Mouse (Mus musculus) heart, postnatal 36 days (tissue): ENCODE results near the gene Dhcr24. TPM values are rescaled to one million over a fixed set of nuclear protein-coding genes. Genes with fewer than 3 reads are reported as not detected.
A peak's percentile ranks its signal among the peaks of the same experiment; 100 is the strongest.

Experiments
- DNase-seq, 2 experiments: peaks; one replicate each; pipeline ENCODE4 v3.0.0; 2021 to 2022
- intact Hi-C: fragments of 180-260 bp; cut with DNase I; formaldehyde crosslinking; loops from one replicate; pipeline ENCODE4 v1.15.1; 2025
- total RNA-seq, 2 experiments: library from RNA; stranded (reverse); gene quantifications; 2 replicates each; pipeline ENCODE4 v1.2.3; 2021

The Dhcr24 gene
- total RNA-seq, 2 experiments from 2014 or later: 1.4 to 2.3 TPM

- intact Hi-C loops: no loop called here
- DNase-seq: no peak
Observed at GRCm38 (mm10) chr4:106559343-106560212, 1.3 kb upstream of the Dhcr24 start.

GRCm38 (mm10) chr4:106560213-106560845, 509 bp upstream of the Dhcr24 start:
- no peak for DNase-seq
- intact Hi-C loops: no loop called here

GRCm38 (mm10) chr4:106562006-106562405, 1.2 kb downstream of the Dhcr24 start:
- intact Hi-C loops: no loop called here
- DNase-seq: no peak

GRCm38 (mm10) chr4:106562837-106563790, 2.3 kb downstream of the Dhcr24 start:
- no peak for DNase-seq
- intact Hi-C loops: no loop called here

- DNase-seq: no peak
- intact Hi-C loops: no loop called here
Observed at GRCm38 (mm10) chr4:106564161-106564560, 3.3 kb downstream of the Dhcr24 start.

- DNase-seq: no peak
- intact Hi-C loops: no loop called here
Observed at GRCm38 (mm10) chr4:106569680-106570079, 8.8 kb downstream of the Dhcr24 start.

- DNase-seq: no peak
- intact Hi-C loops: no loop called here
Observed at GRCm38 (mm10) chr4:106571081-106571724, 10.4 kb downstream of the Dhcr24 start.

GRCm38 (mm10) chr4:106575022-106575421, 14.2 kb downstream of the Dhcr24 start:
- no peak for DNase-seq
- intact Hi-C loops: no loop called here

GRCm38 (mm10) chr4:106577511-106577910, 16.7 kb downstream of the Dhcr24 start:
- DNase-seq: no peak
- intact Hi-C loops: no loop called here

GRCm38 (mm10) chr4:106581176-106581864, 20.5 kb downstream of the Dhcr24 start:
- peak in 1 of 2 experiments; percentile 8 for DNase-seq
- intact Hi-C loops: no loop called here

- no peak for DNase-seq
- intact Hi-C loops: no loop called here
Observed at GRCm38 (mm10) chr4:106581865-106582204, 21.0 kb downstream of the Dhcr24 start.

- intact Hi-C loops: no loop called here
- DNase-seq: no peak
Observed at GRCm38 (mm10) chr4:106582428-106583153, 21.8 kb downstream of the Dhcr24 start.

- no peak for DNase-seq
- intact Hi-C loops: no loop called here
Observed at GRCm38 (mm10) chr4:106584665-106585064, 23.8 kb downstream of the Dhcr24 start.

- intact Hi-C loops: no loop called here
- DNase-seq: no peak
Observed at GRCm38 (mm10) chr4:106587075-106587474, 26.2 kb downstream of the Dhcr24 start.

GRCm38 (mm10) chr4:106590142-106590541, 29.3 kb downstream of the Dhcr24 start:
- no peak for DNase-seq
- intact Hi-C loops: no loop called here

- intact Hi-C loops: no loop called here
- no peak for DNase-seq
Observed at GRCm38 (mm10) chr4:106590871-106591270, 30.0 kb downstream of the Dhcr24 start.

GRCm38 (mm10) chr4:106593636-106594035, 32.8 kb downstream of the Dhcr24 start:
- no peak for DNase-seq
- intact Hi-C loops: no loop called here

- intact Hi-C loops: no loop called here
- DNase-seq: no peak
Observed at GRCm38 (mm10) chr4:106596200-106596599, 35.4 kb downstream of the Dhcr24 start.

GRCm38 (mm10) chr4:106597055-106597454, 36.2 kb downstream of the Dhcr24 start:
- DNase-seq: no peak
- intact Hi-C loops: no loop called here
